Mouse (Mus musculus) liver, embryonic 15.5 days (tissue): ENCODE results near the gene Nfkbil1. TPM values are rescaled to one million over a fixed set of nuclear protein-coding genes. Genes with fewer than 3 reads are reported as not detected.
"Not testable (repeated sequence)": the region's sequence is repeated elsewhere in the genome, so short reads cannot be mapped to it uniquely, and the experiment has no call there.

Source experiments
- ATAC-seq: fragments of 200-750 bp; cut with Nextera tagmentation; 2 replicates; pipeline ENCODE4 v1.8.0; 2017; ENCODE audit warnings: moderate number of reproducible peaks, mild to moderate bottlenecking, moderate library complexity; ENCODE audit not compliant: insufficient read depth
- H3K27ac ChIP-seq: fragments of 300-500 bp; sonication (generic); replicated peaks from 2 replicates; pipeline ENCODE4 v1.5.1; 2015; ENCODE audit warnings: mild to moderate bottlenecking, inconsistent platforms
- H3K27me3 ChIP-seq: fragments of 300-500 bp; sonication (generic); 2 replicates; pipeline ENCODE4 v1.6.1; 2015; ENCODE audit warnings: mild to moderate bottlenecking, inconsistent platforms
- H3K36me3 ChIP-seq: fragments of 300-500 bp; sonication (generic); replicated peaks from 2 replicates; pipeline ENCODE4 v1.6.1; 2015; ENCODE audit warnings: moderate library complexity, mild to moderate bottlenecking, inconsistent platforms
- H3K4me1 ChIP-seq: fragments of 300-500 bp; sonication (generic); replicated peaks from 2 replicates; pipeline ENCODE4 v1.6.1; 2015; ENCODE audit warnings: inconsistent platforms
- H3K4me2 ChIP-seq: fragments of 300-500 bp; sonication (generic); 2 replicates; pipeline ENCODE4 v1.6.1; 2015; ENCODE audit warnings: moderate library complexity, mild to moderate bottlenecking, inconsistent platforms
- H3K4me3 ChIP-seq: fragments of 300-500 bp; sonication (generic); replicated peaks from 2 replicates; pipeline ENCODE4 v1.5.1; 2015; ENCODE audit warnings: mild to moderate bottlenecking, inconsistent platforms
- H3K9ac ChIP-seq: fragments of 300-500 bp; sonication (generic); 2 replicates; pipeline ENCODE4 v1.6.1; 2015; ENCODE audit warnings: moderate library complexity, mild to moderate bottlenecking, inconsistent platforms
- H3K9me3 ChIP-seq: fragments of 300-500 bp; sonication (generic); replicated peaks from 2 replicates; pipeline ENCODE4 v1.6.1; 2016; ENCODE audit warnings: inconsistent platforms
- WGBS: fragments of 180-500 bp; shearing (Covaris S2); methylation state at CpG from one replicate; pipeline ENCODE4 v1.1.7; 2015; ENCODE audit warnings: mixed read lengths; ENCODE audit not compliant: insufficient replicate concordance; 5-methylcytosine and 5-hydroxymethylcytosine counted together
- polyA plus RNA-seq: library from polyadenylated mRNA; unstranded; fragments of >200 nt; fragmentation: Nextera tagmentation; extraction: Ambion mirVana; gene quantifications from 2 replicates; pipeline ENCODE4 v1.2.1, GENCODE M21; 2015

Nfkbil1 gene
- polyA plus RNA-seq, 1 experiment from 2014 or later: 3.2 TPM

DNA sequence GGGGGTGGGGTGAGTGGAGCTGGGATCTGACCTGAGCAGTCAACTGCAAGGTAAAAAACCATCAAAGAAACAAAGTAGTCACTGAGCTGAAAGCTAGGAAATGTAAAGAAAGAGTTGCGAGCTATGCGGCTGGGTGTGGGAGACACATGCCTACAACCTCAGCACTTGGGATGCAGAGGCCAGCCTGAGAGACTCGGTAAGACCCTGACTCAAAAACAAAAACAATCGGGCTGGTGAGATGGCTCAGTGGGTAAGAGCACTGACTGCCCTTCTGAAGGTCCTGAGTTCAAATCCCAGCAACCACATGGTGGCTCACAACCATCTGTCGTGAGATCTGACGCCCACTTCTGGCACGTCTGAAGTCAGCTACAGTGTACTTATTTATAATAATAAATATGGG, 1.5 kb downstream of the Nfkbil1 start:
- H3K4me1 ChIP-seq: peaks cover 54% of the 10 kb centered on the region
- H3K27me3 ChIP-seq, H3K9ac ChIP-seq, H3K9me3 ChIP-seq, ATAC-seq: not testable (repeated sequence)
- H3K4me2 ChIP-seq: peak overlapping the region; percentile 95
- WGBS: 64% methylated on average over 7 of the region's 7 CpGs
- H3K36me3 ChIP-seq: peaks cover 34% of the 10 kb centered on the region
- peak overlapping the region; percentile 69 for H3K4me3 ChIP-seq
- H3K27ac ChIP-seq: peak overlapping the region; percentile 93

DNA sequence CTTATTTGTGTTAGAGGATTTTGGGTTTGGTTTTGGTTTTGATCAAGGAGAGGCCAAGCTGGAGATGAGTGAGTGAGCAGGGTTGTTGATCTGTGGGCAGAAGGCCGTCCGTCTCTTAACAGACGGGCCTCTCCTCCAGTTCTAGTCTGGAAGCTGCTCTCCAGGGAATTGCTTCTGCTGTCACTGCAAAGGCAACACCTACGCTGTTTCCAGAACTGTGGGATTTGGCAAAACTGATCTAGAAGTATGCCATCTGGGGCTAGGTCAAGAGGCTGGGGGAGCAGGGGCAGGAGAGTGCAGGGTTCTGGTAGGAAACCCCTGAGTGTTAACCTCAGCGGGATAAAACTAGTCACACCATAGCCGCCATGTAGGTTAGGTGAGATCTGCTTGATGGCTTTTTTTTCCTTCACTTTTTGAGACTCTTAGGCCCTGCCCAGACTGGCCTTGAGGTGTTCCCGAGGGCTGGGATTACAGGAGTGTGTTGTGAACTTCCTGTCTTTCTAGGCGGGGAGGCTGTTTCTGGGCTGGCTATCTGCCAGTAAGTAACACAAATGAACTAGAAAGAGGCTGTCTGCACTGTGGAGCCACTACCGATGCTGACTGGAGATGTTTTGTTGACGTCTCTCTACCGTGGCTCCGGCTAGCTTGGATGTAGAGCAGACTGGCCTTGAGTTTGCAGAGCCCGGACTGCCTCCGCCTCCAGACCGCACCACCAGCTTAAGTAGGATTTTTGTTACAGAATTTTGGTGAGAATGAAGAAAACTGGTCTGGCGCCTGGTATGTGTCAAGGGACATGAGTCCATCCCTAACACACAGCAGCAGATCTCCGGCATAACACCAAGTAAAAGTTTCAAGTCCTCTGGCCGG, 2.2 kb downstream of the Nfkbil1 start, which contains the start of gene Atp6v1g2:
Atp6v1g2 (plus strand) TSS at position 547 of the 867 bp plus-strand sequence.
- Histone ChIP-seq H3K36me3 (peaks cover 41% of the 10 kb centered on the region), H3K4me2 (peak within 1 kb of the TSS; percentile 95), H3K4me1 (peaks cover 54% of the 10 kb centered on the region), H3K9ac (no peak within 1 kb of the TSS; the same call in 1 of the 2 replicates), H3K9me3 (no peaks in the 10 kb centered on the region), H3K27me3 (no peaks in the 10 kb centered on the region), H3K27ac (peak within 1 kb of the TSS; percentile 93), H3K4me3 (peak within 1 kb of the TSS; percentile 69)
- WGBS: 62% methylated on average over 18 of the region's 18 CpGs
- ATAC-seq: no peak

DNA sequence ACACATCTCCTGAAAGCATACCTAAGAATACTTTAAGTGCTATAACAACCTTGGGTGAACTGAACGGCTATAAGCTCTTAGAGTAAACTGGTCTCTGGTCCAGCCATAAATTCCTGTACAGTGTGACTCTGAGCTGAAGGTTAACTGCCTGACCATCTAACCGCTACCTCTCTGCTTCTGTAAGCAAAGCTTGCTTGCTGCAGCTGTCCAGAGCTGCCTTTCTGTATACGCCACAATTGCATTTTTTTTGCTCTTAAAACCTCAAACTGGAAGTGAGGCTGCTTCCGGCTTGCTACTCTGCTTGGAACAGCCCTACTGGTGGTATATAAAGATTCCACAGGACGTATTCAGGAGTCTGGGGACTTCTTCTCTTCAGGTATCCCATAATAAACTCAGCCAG, 2.9 kb downstream of the Nfkbil1 start:
- H3K4me1 ChIP-seq: peaks cover 54% of the 10 kb centered on the region
- ATAC-seq: no peak
- no peaks in the 10 kb centered on the region for H3K9me3 ChIP-seq
- H3K4me2 ChIP-seq: peak overlapping the region; percentile 95
- H3K27me3 ChIP-seq: no peaks in the 10 kb centered on the region
- 0 out of 2 replicates have a peak overlapping the region, but pooled peaks have one; percentile 93 for H3K27ac ChIP-seq
- H3K36me3 ChIP-seq: peaks cover 48% of the 10 kb centered on the region
- WGBS: 57% methylated on average over 5 of the region's 5 CpGs
- H3K4me3 ChIP-seq: peak overlapping the region; percentile 12
- H3K9ac ChIP-seq: no peak overlapping the region

DNA sequence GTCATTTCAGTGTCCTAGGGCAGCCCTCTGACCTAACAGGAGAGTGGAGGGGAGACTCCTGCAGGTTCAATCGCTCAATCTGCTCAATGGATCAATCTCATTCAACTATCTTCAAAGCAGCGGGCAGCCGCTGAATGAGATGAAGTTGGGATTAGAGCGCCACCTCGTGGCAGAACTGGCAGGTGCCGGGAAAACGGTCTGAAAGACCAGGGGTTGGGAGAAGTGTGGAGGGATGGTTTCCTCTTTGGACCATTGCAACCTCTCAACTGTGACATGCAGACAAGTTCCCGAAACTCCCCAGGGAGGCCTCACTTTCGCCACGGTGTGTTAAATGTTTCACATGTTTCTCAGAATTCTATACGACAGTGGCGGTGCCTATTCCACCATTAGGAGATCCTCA, 3.5 kb downstream of the Nfkbil1 start:
- no peaks in the 10 kb centered on the region for H3K27me3 ChIP-seq
- no peaks in the 10 kb centered on the region for H3K9me3 ChIP-seq
- H3K36me3 ChIP-seq: peaks cover 52% of the 10 kb centered on the region
- peak overlapping the region; percentile 95 for H3K4me2 ChIP-seq
- H3K4me1 ChIP-seq: peaks cover 54% of the 10 kb centered on the region
- WGBS: 6% methylated on average over 12 of the region's 12 CpGs
- ATAC-seq: no peak
- H3K9ac ChIP-seq: peak overlapping the region; percentile 6; the same call in 1 of the 2 replicates
- 0 out of 2 replicates have a peak overlapping the region, but pooled peaks have one; percentile 93 for H3K27ac ChIP-seq
- peak overlapping the region; percentile 12 for H3K4me3 ChIP-seq

- H3K36me3 ChIP-seq: peaks cover 52% of the 10 kb centered on the region
- H3K27me3 ChIP-seq: no peaks in the 10 kb centered on the region
- peak overlapping the region; percentile 7; the same call in 1 of the 2 replicates for H3K27ac ChIP-seq
- H3K4me2 ChIP-seq: no peak overlapping the region
- no peaks in the 10 kb centered on the region for H3K9me3 ChIP-seq
- no peak overlapping the region for H3K9ac ChIP-seq
- no peak for ATAC-seq
- no peak overlapping the region for H3K4me3 ChIP-seq
- peaks cover 50% of the 10 kb centered on the region for H3K4me1 ChIP-seq
- WGBS: 76% methylated on average over 10 of the region's 10 CpGs
Observed at GRCm38 (mm10) chr17:35231022-35231421, 4.6 kb downstream of the Nfkbil1 start.

GRCm38 (mm10) chr17:35226561-35227046, 9.0 kb downstream of the Nfkbil1 start:
- H3K4me1 ChIP-seq: peaks cover 28% of the 10 kb centered on the region
- H3K9me3 ChIP-seq: no peaks in the 10 kb centered on the region
- H3K27me3 ChIP-seq: no peaks in the 10 kb centered on the region
- no peak overlapping the region for H3K4me3 ChIP-seq
- no peak overlapping the region for H3K9ac ChIP-seq
- ATAC-seq: no peak
- WGBS: 69% methylated on average over 14 of the region's 14 CpGs
- H3K36me3 ChIP-seq: peaks cover 54% of the 10 kb centered on the region
- no peak overlapping the region for H3K27ac ChIP-seq
- H3K4me2 ChIP-seq: no peak overlapping the region

DNA sequence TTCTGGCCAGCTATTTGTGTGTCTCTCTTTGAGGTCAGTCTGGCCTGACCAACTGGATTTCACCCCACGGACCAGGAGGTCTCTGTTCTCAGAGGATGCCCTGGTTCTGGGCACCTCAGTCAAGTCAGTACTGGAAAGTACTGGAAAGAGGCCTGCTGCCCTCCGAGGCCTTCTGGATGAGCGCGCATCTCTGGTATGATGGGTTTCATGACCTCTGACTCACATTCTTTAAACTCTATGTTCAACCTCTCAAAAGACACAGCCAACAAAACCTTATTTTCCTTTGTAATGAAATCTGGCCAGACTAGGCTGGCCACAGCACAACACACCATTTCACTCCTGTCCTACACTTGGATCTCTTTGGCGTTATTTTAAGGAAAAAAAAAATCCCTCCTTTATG, 10.1 kb downstream of the Nfkbil1 start:
- Histone ChIP-seq H3K4me1 (peaks cover 25% of the 10 kb centered on the region), H3K4me3 (no peak overlapping the region), H3K36me3 (peaks cover 47% of the 10 kb centered on the region), H3K9me3 (no peaks in the 10 kb centered on the region), H3K9ac (no peak overlapping the region), H3K27ac (no peak overlapping the region), H3K27me3 (no peaks in the 10 kb centered on the region), H3K4me2 (no peak overlapping the region)
- 85% methylated on average over 5 of the region's 5 CpGs for WGBS
- no peak for ATAC-seq

DNA sequence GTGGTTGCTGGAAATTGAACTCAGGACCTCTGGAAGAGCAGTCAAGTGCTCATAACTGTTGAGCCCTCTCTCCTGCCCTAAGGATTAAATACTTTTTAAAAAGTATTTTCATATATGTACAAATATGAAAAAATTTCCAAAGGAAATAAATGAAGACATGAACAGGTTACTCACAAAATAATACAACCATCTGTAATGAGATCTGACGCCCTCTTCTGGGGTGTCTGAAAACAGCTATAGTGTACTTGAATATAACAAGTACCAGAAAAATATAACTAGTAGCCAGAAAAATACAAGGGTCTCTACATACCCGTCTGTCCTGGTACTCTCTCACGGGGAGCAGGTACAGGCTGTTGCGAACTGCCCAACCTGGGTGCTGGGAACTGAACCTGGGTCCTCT, 11.0 kb downstream of the Nfkbil1 start:
- Histone ChIP-seq H3K36me3 (peaks cover 43% of the 10 kb centered on the region), H3K4me3 (no peak overlapping the region), H3K27ac (no peak overlapping the region), H3K27me3 (no peaks in the 10 kb centered on the region), H3K4me1 (peaks cover 33% of the 10 kb centered on the region), H3K9me3 (no peaks in the 10 kb centered on the region), H3K9ac (no peak overlapping the region), H3K4me2 (no peak overlapping the region)
- 77% methylated on average over 4 of the region's 4 CpGs for WGBS
- ATAC-seq: no peak

GRCm38 (mm10) chr17:35222299-35222698, 13.3 kb downstream of the Nfkbil1 start:
- Histone ChIP-seq H3K4me3 (no peak overlapping the region), H3K4me2 (no peak overlapping the region; the same call in 1 of the 2 replicates), H3K9me3 (no peaks in the 10 kb centered on the region), H3K36me3 (peaks cover 21% of the 10 kb centered on the region), H3K27me3 (no peaks in the 10 kb centered on the region), H3K4me1 (peaks cover 52% of the 10 kb centered on the region), H3K27ac (peak overlapping the region; percentile 53; the same call in 1 of the 2 replicates), H3K9ac (no peak overlapping the region)
- 46% methylated on average over 6 of the region's 6 CpGs for WGBS
- no peak for ATAC-seq

- ATAC-seq: no peak
- 56% methylated on average over 28 of the region's 28 CpGs for WGBS
- Histone ChIP-seq H3K27me3 (0 out of 2 replicates have a peak, but pooled peaks cover 2% of the 10 kb centered on the region), H3K9me3 (no peaks in the 10 kb centered on the region), H3K4me2 (0 out of 2 replicates have a peak within 1 kb of the TSS, but pooled peaks have one; percentile 10), H3K27ac (peak within 1 kb of the TSS; percentile 61), H3K36me3 (peaks cover 19% of the 10 kb centered on the region), H3K4me3 (no peak within 1 kb of the TSS), H3K4me1 (peaks cover 43% of the 10 kb centered on the region), H3K9ac (no peak within 1 kb of the TSS)
Observed at GRCm38 (mm10) chr17:35220156-35220952, 15.2 kb downstream of the Nfkbil1 start, which contains the start of gene Gm16181. Gm16181 (plus strand) TSS chr17:35220834.
